In genomic region chr10:79658829-79659228, GRCm38 (mm10) we compare ENCODE assay signal across 12 mouse cellular contexts. TPM values are rescaled to one million over a fixed set of nuclear protein-coding genes. Genes with fewer than 3 reads are reported as not detected.
DNase-seq lines count a peak whose midpoint lies in the region; ATAC-seq and TF ChIP-seq lines count a peak whose summit lies in the region.
"Had no signal": no experiment of that assay in that cellular context is flagged by ENCODE, and none has a peak within 500 bp of the region (broad histone marks: within the 10 kb centered on the region; RNA-seq: fewer than 3 reads in every experiment).

No protein-coding gene starts in this region.

- no peak overlapping the region for H3K4me3 ChIP-seq in kidney, adult 2 months (ENCODE audit: insufficient read depth, low read depth, low read length)
- H3K4me3 ChIP-seq: forebrain, embryonic 12.5 days; midbrain, embryonic 10.5 days had no signal

- 27% methylated on average over 4 of the region's 4 CpGs for WGBS in kidney, adult 2 months

- ATAC-seq in hematopoietic stem cell, adult 5-6 weeks (replicated peaks in 1 of 2; ENCODE audit: insufficient read depth in 1 of 2, low FRiP score in 2 of 2, low TSS enrichment in 1 of 2, low read depth in 1 of 2, poor library complexity in 2 of 2, severe bottlenecking in 2 of 2) = peak; percentile 49 to 50; a peak in 3 of 4 replicates
- ATAC-seq: Patski had no signal

- no peaks in the 10 kb centered on the region for H3K36me3 ChIP-seq in kidney, adult 2 months (ENCODE audit: control insufficient read depth, insufficient read depth, low read length)
- H3K36me3 ChIP-seq: forebrain, embryonic 12.5 days; midbrain, embryonic 10.5 days had no signal

- no peak for DNase-seq in kidney, adult 2 months
- DNase-seq in kidney, adult 8-10 months = no peak
- peak; percentile 18 to 56 for DNase-seq in spleen, postnatal 10 days (ENCODE audit: low spot score in 2 of 2)
- DNase-seq in spleen, postnatal 36 days (ENCODE audit: low spot score in 2 of 2) = no peak
- peak; percentile 72 for DNase-seq in thymus, postnatal 4 days
- no peak for DNase-seq in left cerebral cortex, adult 9 months (ENCODE audit: low spot score in 2 of 2)
- DNase-seq in ovary, postnatal 10 days (ENCODE audit: low spot score) = no peak

- H3K27ac ChIP-seq in kidney, adult 2 months (ENCODE audit: insufficient read depth, low read depth, low read length) = no peak overlapping the region
- H3K27ac ChIP-seq: forebrain, embryonic 12.5 days; midbrain, embryonic 10.5 days had no signal

- no peak for TF ChIP-seq POLR2A in kidney, adult 2 months (IDR thresholded peaks at IDR 0.05; ENCODE audit: low read depth, low read length)

- peak; percentile 32; the same call in 1 of the 2 replicates for TF ChIP-seq CTCF in kidney, adult 2 months (conservative IDR thresholded peaks at IDR 0.05; ENCODE audit: insufficient read depth, insufficient read length, low read depth, low read length)

- H3K27me3 ChIP-seq in kidney, adult 2 months (replicated peaks; ENCODE audit: control insufficient read depth, insufficient read depth, low read length) = no peaks in the 10 kb centered on the region

- no peaks in the 10 kb centered on the region for H3K4me1 ChIP-seq in kidney, adult 2 months (ENCODE audit: control insufficient read depth, insufficient read depth, low read length)

RNA-seq across cellular contexts. Expression of gene Madcam1, which starts 5.5 kb away (rescaled TPM):
- 0.44 TPM in 1 of 2 replicates, not detected in the other for polyA plus RNA-seq in kidney, adult 2 months (2012; rRNA removed)
- total RNA-seq in hematopoietic stem cell, adult 5-6 weeks (2017) = not detected in 2 replicates
- polyA plus RNA-seq: Patski had no signal

RNA-seq across cellular contexts. Expression of gene Tpgs1, which starts 10.3 kb away (rescaled TPM):
- 60.3 and 75.2 TPM in 2 replicates for polyA plus RNA-seq in kidney, adult 2 months (2012; rRNA removed)
- 0.50 and 7.2 TPM in 2 replicates for total RNA-seq in hematopoietic stem cell, adult 5-6 weeks (2017)

RNA-seq across cellular contexts. Expression of gene Odf3l2, which starts 13.3 kb away (rescaled TPM):
- polyA plus RNA-seq in kidney, adult 2 months (2012; rRNA removed) = 0.17 TPM in 1 of 2 replicates, not detected in the other
- not detected in 2 replicates for total RNA-seq in hematopoietic stem cell, adult 5-6 weeks (2017)
- polyA plus RNA-seq: forebrain, embryonic 12.5 days; heart, embryonic 16.5 days; midbrain, embryonic 10.5 days; Patski had no signal

RNA-seq across cellular contexts. Expression of gene Shc2, which starts 21.1 kb away (rescaled TPM):
- 0.97 and 1.6 TPM in 2 replicates for polyA plus RNA-seq in kidney, adult 2 months (2012; rRNA removed)
- total RNA-seq in hematopoietic stem cell, adult 5-6 weeks (2017) = not detected in 2 replicates

RNA-seq across cellular contexts. Expression of gene Cdc34, which starts 23.2 kb away (rescaled TPM):
- polyA plus RNA-seq in kidney, adult 2 months (2012; rRNA removed) = 159 and 183 TPM in 2 replicates
- total RNA-seq in hematopoietic stem cell, adult 5-6 weeks (2017) = 64.2 and 65.0 TPM in 2 replicates

Comparison
In these comparisons a context has a peak if more than half of its experiments do, and no peak if none do; other contexts are left out.
1. DNase-seq: peak in spleen, postnatal 10 days (2 of 2) and thymus, postnatal 4 days (single experiment); none in kidney, adult 2 months (single experiment), kidney, adult 8-10 months (0 of 2), spleen, postnatal 36 days (0 of 2), left cerebral cortex, adult 9 months (0 of 2) and ovary, postnatal 10 days (single experiment).